Mouse (Mus musculus) stomach, embryonic 15.5 days (tissue): Measurements from ENCODE around the gene Olfr1392. TPM values are rescaled to one million over a fixed set of nuclear protein-coding genes. Genes with fewer than 3 reads are reported as not detected.

ENCODE experiments used
- ATAC-seq: fragments of 200-750 bp; cut with Nextera tagmentation; 2 replicates; pipeline ENCODE4 v1.8.0; 2017; ENCODE audit warnings: low read depth, moderate number of reproducible peaks, moderate TSS enrichment; ENCODE audit not compliant: insufficient read depth, low FRiP score
- H3K27ac ChIP-seq: fragments of 300-500 bp; sonication (generic); 2 replicates; pipeline ENCODE4 v1.5.1; 2015; ENCODE audit warnings: mild to moderate bottlenecking, inconsistent platforms
- H3K27me3 ChIP-seq: fragments of 300-500 bp; sonication (generic); replicated peaks from 2 replicates; pipeline ENCODE4 v1.6.1; 2015; ENCODE audit warnings: inconsistent platforms
- H3K36me3 ChIP-seq: fragments of 300-500 bp; sonication (generic); 2 replicates; pipeline ENCODE4 v1.6.1; 2015; ENCODE audit warnings: inconsistent platforms
- H3K4me1 ChIP-seq: fragments of 300-500 bp; sonication (generic); 2 replicates; pipeline ENCODE4 v1.6.1; 2015; ENCODE audit warnings: inconsistent platforms
- H3K4me2 ChIP-seq: fragments of 300-500 bp; sonication (generic); 2 replicates; pipeline ENCODE4 v1.6.1; 2015; ENCODE audit warnings: mild to moderate bottlenecking, inconsistent platforms
- H3K4me3 ChIP-seq: fragments of 300-500 bp; sonication (generic); replicated peaks from 2 replicates; pipeline ENCODE4 v1.5.1; 2015; ENCODE audit warnings: inconsistent platforms
- H3K9ac ChIP-seq: fragments of 300-500 bp; sonication (generic); 2 replicates; pipeline ENCODE4 v1.6.1; 2015; ENCODE audit warnings: inconsistent platforms
- H3K9me3 ChIP-seq: fragments of 300-500 bp; sonication (generic); 2 replicates; pipeline ENCODE4 v1.6.1; 2016; ENCODE audit warnings: inconsistent platforms
- WGBS: fragments of 180-500 bp; shearing (Covaris S2); methylation state at CpG from one replicate; pipeline ENCODE4 v1.1.7; 2015; 5-methylcytosine and 5-hydroxymethylcytosine counted together
- polyA plus RNA-seq: library from polyadenylated mRNA; unstranded; fragments of >200 nt; fragmentation: Nextera tagmentation; extraction: Ambion mirVana; gene quantifications from 2 replicates; pipeline ENCODE4 v1.2.1, GENCODE M21; 2015

The Olfr1392 gene
- polyA plus RNA-seq, 1 experiment from 2014 or later, result not detected

DNA sequence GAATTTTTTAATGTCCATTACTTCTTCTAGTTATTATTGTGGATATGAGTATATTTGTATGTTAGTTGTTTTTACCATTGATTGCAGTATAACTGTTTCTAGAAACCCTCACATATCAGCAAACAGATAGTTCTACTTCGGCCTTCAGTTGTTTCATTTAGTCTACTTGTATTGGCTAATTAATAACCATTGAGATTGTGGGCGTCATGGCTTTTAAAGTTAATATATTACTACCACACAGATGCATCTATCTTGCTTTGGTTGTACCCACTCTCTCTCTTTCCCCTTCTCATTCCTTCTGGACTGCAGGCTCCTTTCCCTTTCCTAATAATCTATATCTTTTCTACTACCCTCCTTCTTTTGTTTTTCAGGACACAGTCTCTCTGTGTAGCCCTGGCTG lies 25.8 kb upstream of the Olfr1392 start:
- H3K27me3 ChIP-seq, result no peaks in the 10 kb centered on the region
- H3K36me3 ChIP-seq, result peaks cover 34% of the 10 kb centered on the region
- no peak for ATAC-seq
- 74% methylated on average over 2 of the region's 2 CpGs for WGBS
- H3K9me3 ChIP-seq, result no peaks in the 10 kb centered on the region
- H3K27ac ChIP-seq, result no peak overlapping the region; the same call in 1 of the 2 replicates
- 0 out of 2 replicates have a peak, but pooled peaks cover 3% of the 10 kb centered on the region for H3K4me1 ChIP-seq
- H3K4me3 ChIP-seq, result no peak overlapping the region
- no peak overlapping the region for H3K9ac ChIP-seq
- no peak overlapping the region for H3K4me2 ChIP-seq

DNA sequence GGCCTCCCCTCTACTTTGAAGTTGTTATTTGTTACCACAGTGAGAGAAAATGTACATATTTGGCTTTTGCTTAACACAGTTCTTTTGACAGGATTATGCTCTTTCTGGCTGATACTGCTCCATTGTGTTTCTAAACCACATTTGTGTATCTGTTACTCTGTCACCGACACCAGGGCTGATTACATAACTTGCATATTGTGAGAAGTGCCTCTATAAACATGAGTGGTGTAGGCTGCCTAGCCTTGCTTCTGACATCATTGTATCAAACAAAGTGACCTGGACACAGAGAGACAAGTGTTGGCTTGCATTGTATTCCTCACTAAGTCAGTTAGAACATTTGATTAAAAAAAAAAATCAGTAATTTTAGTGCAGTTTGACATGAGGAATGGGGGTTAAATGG lies 25.3 kb upstream of the Olfr1392 start:
- no peaks in the 10 kb centered on the region for H3K27me3 ChIP-seq
- no peak overlapping the region for H3K4me2 ChIP-seq
- 44% methylated on average over 1 of the region's 1 CpGs for WGBS
- H3K4me1 ChIP-seq, result 0 out of 2 replicates have a peak, but pooled peaks cover 3% of the 10 kb centered on the region
- H3K9me3 ChIP-seq, result no peaks in the 10 kb centered on the region
- H3K27ac ChIP-seq, result no peak overlapping the region; the same call in 1 of the 2 replicates
- no peak overlapping the region for H3K4me3 ChIP-seq
- ATAC-seq, result no peak
- H3K36me3 ChIP-seq, result peaks cover 28% of the 10 kb centered on the region
- no peak overlapping the region for H3K9ac ChIP-seq

DNA sequence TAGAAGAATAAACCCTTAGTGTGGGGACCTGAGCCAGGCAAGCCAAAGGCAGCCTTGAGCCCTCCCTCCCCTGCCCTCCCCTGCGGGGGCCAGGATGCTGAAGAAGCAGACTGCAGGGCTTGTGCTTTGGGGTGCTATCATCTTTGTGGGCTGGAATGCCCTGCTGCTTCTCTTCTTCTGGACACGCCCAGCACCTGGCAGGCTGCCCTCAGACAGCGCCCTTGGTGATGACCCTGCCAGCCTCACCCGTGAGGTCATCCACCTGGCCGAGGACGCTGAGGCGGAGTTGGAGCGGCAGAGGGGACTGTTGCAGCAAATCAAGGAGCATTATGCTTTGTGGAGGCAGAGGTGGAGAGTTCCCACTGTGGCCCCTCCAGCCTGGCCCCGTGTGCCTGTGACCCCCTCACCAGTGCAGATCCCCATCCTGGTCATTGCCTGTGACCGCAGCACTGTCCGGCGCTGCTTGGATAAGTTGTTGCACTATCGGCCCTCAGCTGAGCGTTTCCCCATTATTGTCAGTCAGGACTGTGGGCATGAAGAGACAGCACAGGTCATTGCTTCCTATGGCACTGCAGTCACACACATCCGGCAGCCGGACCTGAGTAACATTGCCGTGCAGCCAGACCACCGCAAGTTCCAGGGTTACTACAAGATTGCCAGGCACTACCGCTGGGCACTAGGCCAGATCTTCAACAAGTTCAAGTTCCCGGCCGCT lies 24.3 kb upstream of the Olfr1392 start:
- no peak overlapping the region for H3K4me3 ChIP-seq
- WGBS, result 88% methylated on average over 21 of the region's 21 CpGs
- H3K36me3 ChIP-seq, result peaks cover 24% of the 10 kb centered on the region
- H3K9me3 ChIP-seq, result no peaks in the 10 kb centered on the region
- ATAC-seq, result no peak
- no peak overlapping the region for H3K4me2 ChIP-seq
- H3K27me3 ChIP-seq, result no peaks in the 10 kb centered on the region
- 0 out of 2 replicates have a peak, but pooled peaks cover 3% of the 10 kb centered on the region for H3K4me1 ChIP-seq
- no peak overlapping the region for H3K9ac ChIP-seq
- H3K27ac ChIP-seq, result no peak overlapping the region

DNA sequence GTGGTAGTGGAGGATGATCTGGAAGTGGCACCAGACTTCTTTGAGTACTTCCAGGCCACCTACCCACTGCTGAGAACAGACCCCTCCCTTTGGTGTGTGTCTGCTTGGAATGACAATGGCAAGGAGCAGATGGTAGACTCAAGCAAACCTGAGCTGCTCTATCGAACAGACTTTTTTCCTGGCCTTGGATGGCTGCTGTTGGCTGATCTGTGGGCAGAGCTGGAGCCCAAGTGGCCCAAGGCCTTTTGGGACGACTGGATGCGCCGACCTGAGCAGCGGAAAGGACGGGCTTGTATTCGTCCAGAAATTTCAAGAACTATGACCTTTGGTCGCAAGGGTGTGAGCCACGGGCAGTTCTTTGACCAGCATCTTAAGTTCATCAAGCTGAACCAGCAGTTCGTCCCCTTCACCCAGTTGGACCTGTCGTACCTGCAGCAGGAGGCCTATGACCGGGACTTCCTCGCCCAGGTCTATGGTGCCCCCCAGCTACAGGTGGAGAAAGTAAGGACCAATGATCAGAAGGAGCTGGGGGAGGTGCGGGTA lies 23.7 kb upstream of the Olfr1392 start:
- Histone ChIP-seq H3K9ac (no peak overlapping the region), H3K4me3 (no peak overlapping the region), H3K27ac (no peak overlapping the region), H3K4me1 (0 out of 2 replicates have a peak, but pooled peaks cover 3% of the 10 kb centered on the region), H3K36me3 (peaks cover 24% of the 10 kb centered on the region), H3K4me2 (no peak overlapping the region), H3K9me3 (no peaks in the 10 kb centered on the region), H3K27me3 (no peaks in the 10 kb centered on the region)
- 90% methylated on average over 14 of the region's 14 CpGs for WGBS
- no peak for ATAC-seq

DNA sequence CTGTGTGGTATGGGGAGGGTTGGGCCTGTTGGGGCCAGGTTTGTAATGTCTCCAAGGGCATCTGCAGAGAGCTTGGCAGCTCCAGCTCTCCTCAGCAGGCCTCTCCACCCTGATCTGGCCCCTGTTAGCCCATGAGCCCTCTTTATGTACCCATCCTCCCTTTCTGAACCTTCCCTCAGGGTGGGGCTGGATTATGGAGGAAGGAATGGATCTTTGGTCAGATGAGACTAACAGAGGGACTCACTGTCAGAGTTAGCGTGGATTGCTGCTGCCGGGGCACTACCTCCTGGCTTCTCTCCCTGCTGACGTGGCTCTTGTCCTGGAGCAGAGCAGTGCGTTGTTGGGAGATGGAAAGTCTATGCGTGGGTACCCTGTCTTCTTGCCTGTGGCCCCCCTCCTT lies 22.8 kb upstream of the Olfr1392 start:
- Histone ChIP-seq H3K27ac (no peak overlapping the region), H3K9ac (no peak overlapping the region), H3K36me3 (peaks cover 24% of the 10 kb centered on the region), H3K4me1 (0 out of 2 replicates have a peak, but pooled peaks cover 3% of the 10 kb centered on the region), H3K27me3 (no peaks in the 10 kb centered on the region), H3K9me3 (no peaks in the 10 kb centered on the region), H3K4me2 (no peak overlapping the region), H3K4me3 (no peak overlapping the region)
- no peak for ATAC-seq
- 85% methylated on average over 5 of the region's 5 CpGs for WGBS

DNA sequence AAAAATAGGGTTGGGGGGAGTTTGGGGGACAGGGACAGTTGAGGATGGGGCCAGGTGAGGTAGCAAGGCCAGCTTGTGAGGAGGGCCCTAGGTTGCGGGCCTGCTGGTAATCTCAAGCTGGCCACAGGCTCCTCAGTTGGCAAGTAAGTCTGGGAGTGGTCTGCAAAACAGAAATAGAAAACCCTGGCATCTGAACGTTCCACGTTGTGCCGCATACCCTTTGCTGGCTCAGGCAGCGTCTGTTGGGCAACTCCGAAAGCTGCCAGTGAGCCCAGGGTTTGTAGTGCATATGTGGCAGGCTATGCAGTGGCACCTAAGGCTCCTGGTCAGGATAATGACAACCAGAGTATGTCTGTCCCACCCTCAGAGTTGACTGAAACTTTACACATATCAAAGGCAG lies 21.9 kb upstream of the Olfr1392 start:
- Histone ChIP-seq H3K4me3 (no peak overlapping the region), H3K27me3 (no peaks in the 10 kb centered on the region), H3K4me1 (0 out of 2 replicates have a peak, but pooled peaks cover 3% of the 10 kb centered on the region), H3K27ac (no peak overlapping the region), H3K36me3 (peaks cover 24% of the 10 kb centered on the region), H3K9me3 (no peaks in the 10 kb centered on the region), H3K9ac (no peak overlapping the region), H3K4me2 (no peak overlapping the region)
- ATAC-seq, result no peak
- 87% methylated on average over 6 of the region's 6 CpGs for WGBS

DNA sequence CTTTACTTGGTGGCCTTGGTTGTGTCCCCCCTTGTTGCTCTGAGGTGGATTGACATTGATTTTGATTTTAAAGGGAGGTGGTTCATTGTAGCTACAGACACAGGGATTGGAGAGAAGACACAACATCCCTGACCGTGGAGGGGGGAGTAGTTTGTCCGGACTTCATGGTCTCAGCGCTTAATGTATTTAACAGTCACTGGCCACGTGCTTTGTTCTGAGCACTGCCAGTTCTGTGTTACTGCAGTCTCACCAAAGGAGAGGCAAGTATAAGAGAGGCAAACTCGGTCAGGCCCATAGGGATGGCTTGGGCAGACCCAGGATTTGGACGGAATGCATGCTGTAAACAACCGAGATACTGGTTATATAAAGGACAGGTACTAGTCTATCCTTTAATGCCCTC lies 21.0 kb upstream of the Olfr1392 start:
- Histone ChIP-seq H3K27me3 (no peaks in the 10 kb centered on the region), H3K27ac (no peak overlapping the region), H3K4me2 (no peak overlapping the region), H3K9me3 (no peaks in the 10 kb centered on the region), H3K9ac (no peak overlapping the region), H3K4me1 (0 out of 2 replicates have a peak, but pooled peaks cover 3% of the 10 kb centered on the region), H3K4me3 (no peak overlapping the region), H3K36me3 (peaks cover 24% of the 10 kb centered on the region)
- no peak for ATAC-seq
- WGBS, result 87% methylated on average over 7 of the region's 7 CpGs

DNA sequence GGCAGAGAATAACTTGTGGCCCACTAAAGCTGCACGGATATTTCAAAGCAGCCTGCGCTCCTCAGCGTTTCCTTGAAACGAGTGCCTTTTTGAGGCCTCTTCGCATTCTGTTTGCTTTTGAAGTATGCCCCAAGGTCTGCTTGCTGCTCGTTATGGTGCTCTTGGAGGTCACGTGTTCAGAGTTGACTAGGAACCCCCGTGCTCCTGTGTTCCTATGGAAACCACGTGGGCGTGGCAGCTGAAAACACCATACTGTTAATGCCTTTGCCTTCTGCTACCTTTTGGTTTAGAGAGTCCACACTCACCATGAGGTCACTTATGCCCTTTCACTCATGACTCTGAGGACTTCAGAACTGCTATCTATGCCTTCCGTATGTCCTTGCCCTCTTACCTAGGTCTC lies 20.5 kb upstream of the Olfr1392 start:
- Histone ChIP-seq H3K9ac (no peak overlapping the region), H3K4me3 (no peak overlapping the region), H3K27ac (no peak overlapping the region), H3K4me1 (0 out of 2 replicates have a peak, but pooled peaks cover 3% of the 10 kb centered on the region), H3K9me3 (no peaks in the 10 kb centered on the region), H3K27me3 (no peaks in the 10 kb centered on the region), H3K36me3 (peaks cover 24% of the 10 kb centered on the region), H3K4me2 (no peak overlapping the region)
- 67% methylated on average over 11 of the region's 11 CpGs for WGBS
- no peak for ATAC-seq

DNA sequence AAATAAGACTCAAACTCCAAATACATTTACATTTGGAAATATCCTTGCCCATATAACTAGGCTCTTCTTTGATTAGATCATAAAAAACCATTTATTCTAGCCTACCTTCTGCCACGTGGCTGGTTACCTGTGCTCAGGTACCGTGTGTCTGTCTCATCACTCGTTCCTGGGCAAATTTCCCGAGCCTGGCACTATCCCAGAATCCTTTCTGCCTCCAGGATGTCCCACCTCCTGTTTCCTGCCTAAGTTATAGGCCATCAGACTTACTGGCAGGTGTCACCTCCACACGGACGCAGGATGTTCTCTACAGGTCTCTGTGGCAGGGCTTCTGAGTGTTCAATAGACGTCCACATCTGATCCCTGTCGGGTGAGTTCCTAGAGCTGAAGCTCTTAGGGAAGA lies 20.0 kb upstream of the Olfr1392 start:
- no peak for ATAC-seq
- H3K4me3 ChIP-seq, result no peak overlapping the region
- no peak overlapping the region for H3K9ac ChIP-seq
- H3K27me3 ChIP-seq, result no peaks in the 10 kb centered on the region
- H3K36me3 ChIP-seq, result peaks cover 24% of the 10 kb centered on the region
- H3K4me1 ChIP-seq, result 0 out of 2 replicates have a peak, but pooled peaks cover 3% of the 10 kb centered on the region
- no peak overlapping the region for H3K27ac ChIP-seq
- no peak overlapping the region for H3K4me2 ChIP-seq
- no peaks in the 10 kb centered on the region for H3K9me3 ChIP-seq
- 85% methylated on average over 8 of the region's 8 CpGs for WGBS

DNA sequence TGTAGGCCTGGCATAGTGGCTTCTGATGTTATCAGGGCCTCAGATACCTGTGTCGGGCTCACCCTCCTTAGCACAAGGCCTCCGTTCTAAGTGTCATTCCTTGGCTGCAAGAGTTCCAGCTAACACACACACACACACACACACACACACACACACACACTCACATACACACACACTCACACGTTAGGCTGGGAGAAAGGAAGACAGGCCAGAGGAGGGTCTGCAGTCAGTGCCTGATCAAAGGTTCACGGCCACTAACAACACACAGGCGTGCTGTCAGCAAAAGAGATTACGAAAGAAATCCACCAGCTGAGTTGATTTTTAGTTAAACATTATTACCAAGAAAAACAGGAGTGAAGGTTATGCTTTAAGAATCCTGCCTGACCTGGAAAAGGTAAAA lies 18.4 kb upstream of the Olfr1392 start:
- no peak overlapping the region for H3K9ac ChIP-seq
- H3K27me3 ChIP-seq, result no peaks in the 10 kb centered on the region
- H3K36me3 ChIP-seq, result peaks cover 10% of the 10 kb centered on the region
- WGBS, result 63% methylated on average over 6 of the region's 6 CpGs
- no peak overlapping the region for H3K4me3 ChIP-seq
- H3K4me1 ChIP-seq, result no peaks in the 10 kb centered on the region
- ATAC-seq, result peak; percentile 61; the same call in 1 of the 2 replicates
- H3K27ac ChIP-seq, result peak overlapping the region; percentile 31; the same call in 1 of the 2 replicates
- no peak overlapping the region for H3K4me2 ChIP-seq
- no peaks in the 10 kb centered on the region for H3K9me3 ChIP-seq

DNA sequence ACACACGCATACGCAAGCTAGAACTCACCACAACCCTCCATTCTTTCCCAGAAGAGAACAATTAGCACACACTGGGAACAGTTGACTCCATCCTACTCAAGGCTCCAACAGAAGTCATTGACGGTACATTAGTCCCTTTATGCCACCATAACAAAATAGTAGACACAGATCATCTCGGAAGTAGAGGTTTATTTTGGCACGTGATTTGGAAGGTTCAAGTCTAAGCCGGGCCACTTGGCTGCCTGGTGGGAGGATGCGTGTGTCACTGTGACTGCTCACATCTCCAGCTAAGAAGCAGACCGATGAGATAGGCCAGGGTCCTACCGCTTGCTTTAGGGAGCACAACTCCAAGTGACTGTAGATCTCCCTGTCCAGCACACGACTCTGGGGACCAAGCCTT lies 17.8 kb upstream of the Olfr1392 start:
- Histone ChIP-seq H3K36me3 (peaks cover 4% of the 10 kb centered on the region), H3K27me3 (no peaks in the 10 kb centered on the region), H3K4me2 (no peak overlapping the region), H3K9ac (no peak overlapping the region), H3K9me3 (no peaks in the 10 kb centered on the region), H3K27ac (peak overlapping the region; percentile 52), H3K4me3 (no peak overlapping the region), H3K4me1 (no peaks in the 10 kb centered on the region)
- WGBS, result 78% methylated on average over 10 of the region's 10 CpGs
- ATAC-seq, result no peak

DNA sequence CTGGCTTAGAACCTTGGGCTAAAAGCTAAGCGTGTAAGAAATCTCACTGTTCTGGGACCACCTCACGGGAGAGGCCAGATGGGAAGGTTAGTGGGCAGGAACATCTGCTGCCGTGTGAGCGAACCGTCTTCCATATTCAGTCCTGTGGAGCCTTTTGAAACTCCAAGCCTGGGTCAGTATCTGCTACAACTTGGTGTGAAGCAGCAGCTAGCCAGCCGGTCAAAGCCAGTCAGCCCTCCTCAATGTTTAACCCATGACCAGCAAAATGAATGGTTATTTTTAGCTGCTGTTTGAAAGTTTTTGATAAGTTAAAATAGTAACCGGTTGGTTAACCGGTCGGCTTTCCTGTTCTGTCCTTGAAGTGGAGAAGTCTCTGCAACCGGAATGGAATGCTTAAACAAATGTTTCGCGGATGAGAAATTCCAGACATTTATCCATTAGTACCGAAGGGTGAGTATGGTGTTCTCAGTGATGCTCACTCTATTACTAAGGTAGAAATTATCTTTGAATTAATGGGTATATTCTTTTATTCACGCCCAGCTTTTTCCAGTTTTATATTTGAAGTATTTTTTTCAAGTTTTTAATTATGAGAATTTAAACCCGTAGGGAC lies 17.0 kb upstream of the Olfr1392 start:
- 57% methylated on average over 15 of the region's 15 CpGs for WGBS
- peak overlapping the region; percentile 52 for H3K27ac ChIP-seq

More for the DNA sequence above, 17.0 kb upstream of the Olfr1392 start:
- no peaks in the 10 kb centered on the region for H3K4me1 ChIP-seq
- H3K4me2 ChIP-seq, result no peak overlapping the region
- ATAC-seq, result no peak
- H3K4me3 ChIP-seq, result no peak overlapping the region
- H3K36me3 ChIP-seq, result peaks cover 1% of the 10 kb centered on the region; the same call in 1 of the 2 replicates
- no peak overlapping the region for H3K9ac ChIP-seq
- no peaks in the 10 kb centered on the region for H3K9me3 ChIP-seq
- H3K27me3 ChIP-seq, result no peaks in the 10 kb centered on the region
